Mouse (Mus musculus): ENCODE data around the gene Gm17018. TPM values are rescaled to one million over a fixed set of nuclear protein-coding genes. Genes with fewer than 3 reads are reported as not detected.

The Gm17018 gene
- polyA plus RNA-seq, 1 experiment from 2014 or later, result 35.0 TPM

DNA sequence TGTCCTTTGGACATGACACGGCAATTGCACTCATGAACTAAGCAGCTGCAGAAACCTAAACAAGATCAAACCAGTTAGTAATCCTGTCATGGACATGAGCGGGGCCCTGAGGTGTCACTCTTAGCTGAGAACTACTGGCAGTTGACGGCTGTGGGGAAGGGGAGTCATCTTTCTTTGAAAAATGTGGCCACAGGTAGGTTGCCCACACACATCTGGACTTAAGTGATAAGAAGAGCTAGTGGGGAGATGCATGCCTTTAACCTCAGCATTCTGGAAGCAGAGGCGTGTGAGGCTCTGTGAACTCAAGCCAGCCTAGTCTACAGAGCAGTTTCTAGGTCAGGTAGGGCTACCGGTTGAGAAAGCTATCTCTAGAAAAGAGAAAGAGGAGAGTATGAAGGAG lies 42.2 kb downstream of the Gm17018 start:
- no peaks in the 10 kb centered on the region for H3K9me3 ChIP-seq
- no peak overlapping the region for H3K27ac ChIP-seq
- peaks cover 26% of the 10 kb centered on the region for H3K4me1 ChIP-seq
- peaks cover 6% of the 10 kb centered on the region; the same call in 1 of the 2 replicates for H3K27me3 ChIP-seq (ENCODE audit: insufficient read depth, poor library complexity, severe bottlenecking)
- H3K36me3 ChIP-seq, result peaks cover 16% of the 10 kb centered on the region
- DNase-seq (ENCODE audit: low spot score), result no peak
- H3K4me3 ChIP-seq, result no peak overlapping the region
- WGBS, result 70% methylated on average over 5 of the region's 5 CpGs

DNA sequence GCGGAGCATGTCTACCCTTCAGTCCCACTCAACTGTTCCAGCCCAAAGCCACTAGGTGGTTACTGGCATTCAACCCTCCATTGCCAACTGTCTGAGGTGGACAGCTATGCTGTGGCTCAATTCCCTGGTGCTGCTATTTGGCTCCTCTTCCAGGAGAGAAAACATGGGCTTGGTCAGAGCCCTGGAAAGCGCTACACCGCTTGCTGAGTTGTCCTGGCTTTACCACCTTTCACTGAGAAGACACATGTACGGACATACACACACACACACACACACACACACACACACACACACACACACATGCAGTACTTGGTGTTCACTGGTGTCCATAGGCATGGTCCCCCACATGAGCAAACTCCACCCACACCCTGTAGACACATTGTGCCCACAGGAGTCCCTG lies 46.3 kb downstream of the Gm17018 start:
- no peak overlapping the region for H3K27ac ChIP-seq
- H3K4me1 ChIP-seq, result peaks cover 41% of the 10 kb centered on the region
- peaks cover 5% of the 10 kb centered on the region; the same call in 1 of the 2 replicates for H3K36me3 ChIP-seq
- no peak for DNase-seq (ENCODE audit: low spot score)
- 87% methylated on average over 4 of the region's 4 CpGs for WGBS
- H3K4me3 ChIP-seq, result no peak overlapping the region
- peaks cover 3% of the 10 kb centered on the region; the same call in 1 of the 2 replicates for H3K27me3 ChIP-seq (ENCODE audit: insufficient read depth, poor library complexity, severe bottlenecking)
- no peaks in the 10 kb centered on the region for H3K9me3 ChIP-seq

DNA sequence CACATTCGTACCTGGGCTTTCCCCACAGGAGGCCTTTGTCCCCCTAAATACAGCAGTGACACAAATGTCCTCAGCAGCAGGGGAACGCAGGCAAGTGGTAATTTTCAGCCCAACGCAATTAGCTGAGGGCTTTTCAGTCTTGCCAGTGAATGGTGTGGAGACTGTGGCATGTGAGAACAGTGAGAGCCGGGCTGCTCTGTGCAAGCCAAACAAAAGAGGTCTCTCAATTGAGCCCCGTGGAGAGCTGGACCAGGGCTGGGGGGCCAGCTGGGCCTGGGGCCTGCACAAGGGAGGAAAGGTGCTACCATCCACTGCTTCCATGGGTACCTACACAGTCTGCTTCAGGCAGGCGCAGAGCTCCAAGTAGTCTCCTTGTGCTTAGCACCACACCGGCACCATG lies 47.1 kb downstream of the Gm17018 start:
- Histone ChIP-seq H3K4me3 (no peak overlapping the region), H3K9me3 (no peaks in the 10 kb centered on the region), H3K36me3 (no peaks in the 10 kb centered on the region), H3K4me1 (peaks cover 41% of the 10 kb centered on the region), H3K27me3 (ENCODE audit: insufficient read depth, poor library complexity, severe bottlenecking) (peaks cover 3% of the 10 kb centered on the region; the same call in 1 of the 2 replicates), H3K27ac (peak overlapping the region; percentile 42; the same call in 1 of the 2 replicates)
- 40% methylated on average over 7 of the region's 7 CpGs for WGBS
- DNase-seq (ENCODE audit: low spot score), result no peak

DNA sequence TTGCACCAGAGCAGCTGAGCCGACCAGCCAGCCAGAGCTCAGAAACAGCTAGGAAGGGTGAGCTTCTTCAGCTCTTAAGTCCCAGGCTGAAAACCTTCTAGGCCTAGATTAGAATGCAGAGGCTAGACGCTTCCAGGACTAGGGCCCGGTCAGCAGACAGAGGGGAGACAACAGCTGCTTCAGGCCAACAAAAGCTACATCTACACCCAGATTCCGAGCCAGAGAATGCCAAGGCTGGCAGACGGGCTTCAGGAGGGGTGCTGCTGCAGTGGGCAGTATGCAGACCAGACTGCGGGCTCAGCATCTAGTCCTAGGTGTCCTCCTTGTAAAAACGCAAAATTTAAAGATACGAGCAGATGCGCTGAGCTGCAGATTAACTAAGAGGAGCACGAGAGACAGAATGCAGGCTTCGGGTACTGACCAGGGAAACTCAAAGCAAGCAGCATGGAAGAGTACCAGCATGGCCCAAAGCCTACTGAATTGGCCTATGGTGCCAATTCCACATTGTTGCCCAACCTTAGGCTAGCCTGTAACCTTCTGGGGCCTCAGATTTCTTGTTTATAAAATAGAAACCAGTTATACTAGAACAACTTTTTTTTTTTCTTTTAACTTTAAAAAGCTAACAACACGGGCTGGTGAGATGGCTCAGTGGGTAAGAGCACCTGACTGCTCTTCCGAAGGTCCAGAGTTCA lies 48.4 kb downstream of the Gm17018 start:
- WGBS, result 84% methylated on average over 13 of the region's 13 CpGs
- H3K27ac ChIP-seq, result no peak overlapping the region
- H3K4me3 ChIP-seq, result no peak overlapping the region
- no peaks in the 10 kb centered on the region for H3K9me3 ChIP-seq
- no peaks in the 10 kb centered on the region for H3K36me3 ChIP-seq
- peaks cover 3% of the 10 kb centered on the region; the same call in 1 of the 2 replicates for H3K27me3 ChIP-seq (ENCODE audit: insufficient read depth, poor library complexity, severe bottlenecking)
- peaks cover 37% of the 10 kb centered on the region for H3K4me1 ChIP-seq
- no peak for DNase-seq (ENCODE audit: low spot score)

DNA sequence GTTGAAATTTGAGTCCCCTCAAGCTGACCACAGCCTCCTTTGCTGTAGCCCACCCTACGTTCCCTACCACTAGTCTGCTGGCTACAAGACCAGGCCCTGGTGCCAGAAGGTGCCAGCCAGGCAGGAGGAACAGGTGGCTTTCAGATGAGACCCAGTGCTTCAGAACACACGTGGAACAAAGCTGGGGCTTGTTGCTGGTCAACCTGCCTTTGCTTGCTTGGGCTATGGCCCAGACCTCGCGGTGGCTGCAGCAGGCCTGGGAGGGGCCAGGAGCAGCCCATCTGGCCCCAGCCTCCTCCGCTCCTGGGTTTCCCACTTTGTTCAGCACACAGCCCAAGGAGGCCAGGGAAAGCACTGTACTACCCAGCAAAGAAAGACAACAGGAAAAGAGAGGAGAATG lies 50.4 kb downstream of the Gm17018 start:
- Histone ChIP-seq H3K4me3 (no peak overlapping the region), H3K27ac (no peak overlapping the region), H3K4me1 (peaks cover 36% of the 10 kb centered on the region), H3K36me3 (no peaks in the 10 kb centered on the region), H3K27me3 (ENCODE audit: insufficient read depth, poor library complexity, severe bottlenecking) (peaks cover 6% of the 10 kb centered on the region; the same call in 1 of the 2 replicates), H3K9me3 (no peaks in the 10 kb centered on the region)
- DNase-seq (ENCODE audit: low spot score), result no peak
- 81% methylated on average over 5 of the region's 5 CpGs for WGBS

DNA sequence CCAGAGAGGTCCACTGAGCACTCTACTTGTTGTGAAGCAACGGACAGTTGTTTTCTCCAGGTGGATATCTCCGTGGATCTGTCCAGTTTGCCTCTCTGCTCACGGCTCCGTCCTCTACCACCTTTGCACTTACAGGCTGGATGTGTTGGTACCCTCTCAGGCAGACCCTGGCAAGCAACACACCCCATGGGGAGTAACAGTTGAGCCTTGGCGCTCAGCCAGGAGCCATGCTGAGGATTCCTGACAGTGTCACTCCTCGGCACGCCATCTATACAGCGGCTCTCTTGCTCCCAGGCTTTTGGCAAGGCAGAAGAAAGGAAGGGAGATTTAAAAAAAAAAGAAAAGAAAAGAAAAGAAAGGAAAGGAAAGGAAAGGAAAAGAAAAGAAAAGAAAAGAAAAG lies 54.0 kb downstream of the Gm17018 start:
- Histone ChIP-seq H3K27ac (no peak overlapping the region), H3K4me1 (peaks cover 42% of the 10 kb centered on the region), H3K36me3 (no peaks in the 10 kb centered on the region), H3K4me3 (no peak overlapping the region), H3K27me3 (ENCODE audit: insufficient read depth, poor library complexity, severe bottlenecking) (peaks cover 3% of the 10 kb centered on the region; the same call in 1 of the 2 replicates), H3K9me3 (no peaks in the 10 kb centered on the region)
- 77% methylated on average over 8 of the region's 8 CpGs for WGBS
- no peak for DNase-seq (ENCODE audit: low spot score)

DNA sequence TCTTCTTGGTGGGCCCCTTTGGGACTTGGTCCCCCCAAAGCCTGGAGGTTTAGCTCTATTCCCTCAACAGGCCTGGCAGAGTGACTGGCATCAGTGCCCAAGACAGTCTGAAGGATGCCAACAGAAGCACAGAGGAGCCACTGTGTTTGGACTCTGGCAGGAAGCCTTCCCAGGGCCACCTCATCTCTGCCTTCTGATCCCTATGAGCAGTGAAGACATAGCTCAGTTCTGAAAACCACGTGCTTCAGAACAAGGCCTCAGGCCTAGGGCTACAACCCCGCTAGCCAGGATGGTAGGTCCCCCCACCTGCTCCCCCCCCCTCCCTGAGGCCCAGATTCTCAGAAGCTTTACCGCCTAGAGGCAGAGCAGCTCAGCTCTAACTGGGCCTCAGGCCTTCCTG lies 54.5 kb downstream of the Gm17018 start:
- H3K4me3 ChIP-seq, result no peak overlapping the region
- peaks cover 3% of the 10 kb centered on the region; the same call in 1 of the 2 replicates for H3K27me3 ChIP-seq (ENCODE audit: insufficient read depth, poor library complexity, severe bottlenecking)
- peak overlapping the region; percentile 52; the same call in 1 of the 2 replicates for H3K27ac ChIP-seq
- H3K4me1 ChIP-seq, result peaks cover 42% of the 10 kb centered on the region
- H3K9me3 ChIP-seq, result no peaks in the 10 kb centered on the region
- DNase-seq (ENCODE audit: low spot score), result no peak
- H3K36me3 ChIP-seq, result no peaks in the 10 kb centered on the region
- WGBS, result 67% methylated on average over 3 of the region's 3 CpGs

DNA sequence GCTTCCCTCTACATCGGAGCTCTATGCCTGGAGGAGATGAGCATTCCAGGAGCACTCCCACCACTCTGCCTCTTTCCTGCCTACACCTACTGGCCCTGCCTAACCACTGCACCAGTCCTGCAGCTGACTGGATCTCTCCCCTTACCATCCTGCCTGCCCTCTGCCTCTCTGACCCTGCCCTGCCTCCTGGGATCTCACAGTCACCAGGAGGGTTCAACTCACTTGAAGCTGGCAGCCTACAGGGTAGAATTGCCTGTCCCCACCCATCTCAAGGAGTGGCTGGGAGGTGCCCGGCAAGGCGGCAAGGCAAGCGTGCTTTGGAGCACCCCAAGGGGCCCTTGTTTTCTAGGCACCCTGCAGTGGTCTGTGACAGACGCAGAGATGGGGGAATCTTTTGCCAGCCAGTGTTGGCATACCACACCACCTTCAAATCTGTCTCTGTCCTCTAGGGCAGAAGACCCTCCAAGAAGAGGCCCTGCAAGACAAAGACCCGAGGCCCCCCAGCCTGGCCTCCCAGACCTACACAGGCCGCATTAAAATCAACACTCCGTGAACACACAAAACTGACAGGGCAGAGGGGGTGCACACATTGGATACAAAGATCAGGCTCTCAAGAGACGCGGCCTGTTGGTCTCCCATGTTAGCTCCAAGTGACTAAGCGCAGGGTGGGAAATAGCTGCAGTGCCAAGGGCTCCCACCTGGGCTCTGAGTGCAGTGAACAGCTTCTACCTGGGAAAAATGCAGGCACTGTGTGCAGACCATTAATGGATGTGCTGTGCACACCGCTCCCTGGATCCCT lies 55.2 kb downstream of the Gm17018 start:
- 70% methylated on average over 12 of the region's 12 CpGs for WGBS
- Histone ChIP-seq H3K4me1 (peaks cover 44% of the 10 kb centered on the region), H3K27me3 (ENCODE audit: insufficient read depth, poor library complexity, severe bottlenecking) (peaks cover 3% of the 10 kb centered on the region; the same call in 1 of the 2 replicates), H3K36me3 (peaks cover 3% of the 10 kb centered on the region; the same call in 1 of the 2 replicates), H3K9me3 (no peaks in the 10 kb centered on the region), H3K4me3 (no peak overlapping the region), H3K27ac (peak overlapping the region; percentile 52)
- no peak for DNase-seq (ENCODE audit: low spot score)

DNA sequence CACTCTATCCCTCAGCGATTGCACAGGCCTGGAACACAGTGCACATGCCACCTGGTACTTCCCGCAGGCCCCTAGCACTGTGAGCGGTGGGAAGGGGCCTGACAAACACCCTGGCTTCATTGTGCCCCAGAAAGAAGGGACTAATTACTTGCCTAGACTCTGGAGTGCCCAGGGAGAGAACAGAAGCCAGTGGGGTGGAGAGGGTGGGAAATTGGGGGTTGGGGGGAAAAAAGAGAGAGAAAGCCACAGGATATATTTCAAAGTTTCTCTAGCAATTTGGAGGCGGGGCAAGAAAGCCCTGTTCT lies 55.8 kb downstream of the Gm17018 start:
- Histone ChIP-seq H3K9me3 (no peaks in the 10 kb centered on the region), H3K27ac (no peak overlapping the region; the same call in 1 of the 2 replicates), H3K4me1 (peaks cover 40% of the 10 kb centered on the region), H3K27me3 (ENCODE audit: insufficient read depth, poor library complexity, severe bottlenecking) (peaks cover 4% of the 10 kb centered on the region), H3K36me3 (peaks cover 4% of the 10 kb centered on the region; the same call in 1 of the 2 replicates), H3K4me3 (no peak overlapping the region)
- WGBS, result 76% methylated on average over 4 of the region's 4 CpGs
- no peak for DNase-seq (ENCODE audit: low spot score)

DNA sequence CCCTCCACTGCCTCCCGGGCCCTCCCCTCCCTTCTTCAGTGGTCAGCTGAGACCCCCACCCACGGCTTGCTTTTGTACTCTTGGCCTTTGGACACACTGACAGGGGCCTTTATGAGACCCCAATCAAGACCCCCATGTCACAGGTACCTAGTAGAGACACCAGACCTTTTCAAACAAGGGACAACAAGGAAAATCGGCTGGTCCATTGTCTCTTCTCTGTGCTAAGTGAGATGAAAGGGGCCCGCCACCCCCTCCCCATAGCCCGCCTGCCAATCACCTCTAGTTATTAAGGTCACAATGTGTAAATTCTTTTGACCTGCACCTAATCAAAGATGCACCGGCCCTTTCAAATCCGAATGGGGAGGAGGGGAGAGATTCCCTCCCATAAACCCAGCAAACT lies 56.3 kb downstream of the Gm17018 start:
- WGBS, result 64% methylated on average over 7 of the region's 7 CpGs

DNA sequence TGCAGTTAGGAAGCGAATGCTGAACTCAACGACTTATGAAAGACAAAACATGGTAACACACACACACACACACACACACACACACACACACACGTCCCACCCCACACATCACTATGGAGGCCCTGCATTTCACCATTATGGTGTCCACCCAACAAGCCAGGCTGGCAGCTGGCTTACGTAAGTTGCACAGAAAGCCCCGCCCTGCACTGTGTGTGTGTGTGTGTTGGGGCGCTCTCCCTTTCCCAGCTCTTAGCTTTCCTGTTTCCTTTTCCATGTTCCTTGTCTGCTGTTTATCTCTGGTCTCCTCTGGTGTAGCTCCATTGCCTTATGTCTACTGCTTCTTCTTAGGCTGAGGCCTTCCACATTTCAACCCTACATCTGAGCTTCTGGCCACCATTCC lies 57.8 kb downstream of the Gm17018 start:
- H3K4me3 ChIP-seq, result no peak overlapping the region
- no peak overlapping the region for H3K27ac ChIP-seq
- DNase-seq (ENCODE audit: low spot score), result no peak
- peaks cover 38% of the 10 kb centered on the region for H3K4me1 ChIP-seq
- peaks cover 10% of the 10 kb centered on the region for H3K27me3 ChIP-seq (ENCODE audit: insufficient read depth, poor library complexity, severe bottlenecking)
- WGBS, result 78% methylated on average over 6 of the region's 6 CpGs
- no peaks in the 10 kb centered on the region for H3K9me3 ChIP-seq
- peaks cover 4% of the 10 kb centered on the region; the same call in 1 of the 2 replicates for H3K36me3 ChIP-seq

More for the DNA sequence above, 56.3 kb downstream of the Gm17018 start:
- Histone ChIP-seq H3K4me3 (no peak overlapping the region), H3K9me3 (no peaks in the 10 kb centered on the region), H3K27ac (no peak overlapping the region), H3K4me1 (peaks cover 40% of the 10 kb centered on the region), H3K27me3 (ENCODE audit: insufficient read depth, poor library complexity, severe bottlenecking) (peaks cover 10% of the 10 kb centered on the region), H3K36me3 (peaks cover 4% of the 10 kb centered on the region; the same call in 1 of the 2 replicates)
- no peak for DNase-seq (ENCODE audit: low spot score)

DNA sequence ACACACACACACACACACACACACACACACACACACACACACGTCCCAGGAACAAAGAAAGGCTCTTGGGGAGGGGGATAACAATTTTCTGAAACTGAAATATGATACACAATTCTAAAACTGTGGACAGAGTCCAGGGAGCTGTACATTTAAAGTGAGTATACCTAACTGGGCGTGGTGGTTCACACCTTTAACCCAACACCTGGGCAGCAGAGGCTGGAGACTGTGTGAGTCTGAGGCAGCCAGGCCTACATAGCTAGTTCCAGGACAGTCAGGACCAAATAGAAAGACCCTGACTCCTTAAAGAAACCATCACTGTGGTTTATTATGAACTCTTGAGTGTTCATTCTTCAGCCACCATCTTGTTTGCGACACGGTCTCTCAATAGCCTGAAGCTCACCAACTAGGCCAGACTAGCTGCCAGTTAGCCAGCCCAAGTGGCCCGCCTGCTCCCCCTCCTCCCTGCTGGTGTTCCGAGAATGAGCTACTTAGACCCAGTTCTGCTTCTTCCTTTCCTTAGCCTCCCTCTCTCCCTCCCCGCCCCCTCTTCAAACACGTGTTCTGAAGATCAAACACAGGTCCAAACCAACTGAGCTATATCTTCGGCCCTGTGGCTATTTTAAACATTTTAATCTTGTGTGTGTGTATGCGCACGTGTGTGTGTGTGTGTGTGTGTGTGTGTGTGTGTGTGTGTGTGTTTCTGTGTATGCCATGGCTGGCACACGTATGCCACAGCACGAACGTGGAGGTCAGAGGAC lies 59.5 kb downstream of the Gm17018 start:
- peaks cover 7% of the 10 kb centered on the region for H3K36me3 ChIP-seq
- no peaks in the 10 kb centered on the region for H3K9me3 ChIP-seq
- WGBS, result 85% methylated on average over 14 of the region's 14 CpGs
- H3K4me1 ChIP-seq, result peaks cover 33% of the 10 kb centered on the region
- DNase-seq (ENCODE audit: low spot score), result no peak
- H3K27ac ChIP-seq, result no peak overlapping the region
- H3K4me3 ChIP-seq, result no peak overlapping the region
- H3K27me3 ChIP-seq (ENCODE audit: insufficient read depth, poor library complexity, severe bottlenecking), result peaks cover 10% of the 10 kb centered on the region

All from heart, embryonic 10.5 days (tissue).